Mouse (Mus musculus) hindbrain, embryonic 11.5 days (tissue): ENCODE measurements at regions not wholly inside any gene's neighbourhood (a gene's known extent, or its start where the extent isn't known, plus 50 kb on each side); places are given as distances from the start of the nearest gene placed in this dataset.

Experiments
- ATAC-seq: fragments of 200-750 bp; cut with Nextera tagmentation; 2 replicates; pipeline ENCODE4 v1.8.0; 2017; ENCODE audit warnings: mild to moderate bottlenecking, moderate TSS enrichment, moderate library complexity; ENCODE audit not compliant: low FRiP score
- DNase-seq: peaks from one replicate; pipeline ENCODE4 v3.0.0-alpha.2; 2015; ENCODE audit warnings: low spot score
- H3K27ac ChIP-seq: fragments of 300-500 bp; sonication (generic); 2 replicates; pipeline ENCODE4 v1.5.1; 2014; ENCODE audit warnings: mild to moderate bottlenecking, low read depth, low read length
- H3K27me3 ChIP-seq: fragments of 300-500 bp; sonication (generic); 2 replicates; pipeline ENCODE4 v1.6.1; 2014; ENCODE audit warnings: mild to moderate bottlenecking, low read length, moderate library complexity, mixed read lengths; ENCODE audit not compliant: control insufficient read depth, insufficient read depth
- H3K36me3 ChIP-seq: fragments of 300-500 bp; sonication (generic); 2 replicates; pipeline ENCODE4 v1.6.1; 2014; ENCODE audit warnings: mild to moderate bottlenecking, low read length, moderate library complexity, mixed read lengths; ENCODE audit not compliant: control insufficient read depth, insufficient read depth
- H3K4me1 ChIP-seq: fragments of 300-500 bp; sonication (generic); replicated peaks from 2 replicates; pipeline ENCODE4 v1.6.1; 2014; ENCODE audit warnings: low read length, mixed read lengths; ENCODE audit not compliant: control insufficient read depth, insufficient read depth
- H3K4me2 ChIP-seq: fragments of 300-500 bp; sonication (generic); replicated peaks from 2 replicates; pipeline ENCODE4 v1.6.1; 2014; ENCODE audit warnings: mild to moderate bottlenecking, low read depth, low read length
- H3K4me3 ChIP-seq: fragments of 300-500 bp; sonication (generic); 2 replicates; pipeline ENCODE4 v1.5.1; 2014; ENCODE audit warnings: low read depth, low read length
- H3K9ac ChIP-seq: fragments of 300-500 bp; sonication (generic); 2 replicates; pipeline ENCODE4 v1.6.1; 2014; ENCODE audit warnings: low read depth, low read length
- H3K9me3 ChIP-seq: fragments of 300-500 bp; sonication (generic); 2 replicates; pipeline ENCODE4 v1.6.1; 2016; ENCODE audit warnings: low read length; ENCODE audit not compliant: control insufficient read depth
- WGBS: fragments of 180-500 bp; shearing (Covaris S2); extraction: QIAGEN DNeasy Blood & Tissue Kit; methylation state at CpG from one replicate; pipeline ENCODE4 v1.1.7; 2014; 5-methylcytosine and 5-hydroxymethylcytosine counted together

DNA sequence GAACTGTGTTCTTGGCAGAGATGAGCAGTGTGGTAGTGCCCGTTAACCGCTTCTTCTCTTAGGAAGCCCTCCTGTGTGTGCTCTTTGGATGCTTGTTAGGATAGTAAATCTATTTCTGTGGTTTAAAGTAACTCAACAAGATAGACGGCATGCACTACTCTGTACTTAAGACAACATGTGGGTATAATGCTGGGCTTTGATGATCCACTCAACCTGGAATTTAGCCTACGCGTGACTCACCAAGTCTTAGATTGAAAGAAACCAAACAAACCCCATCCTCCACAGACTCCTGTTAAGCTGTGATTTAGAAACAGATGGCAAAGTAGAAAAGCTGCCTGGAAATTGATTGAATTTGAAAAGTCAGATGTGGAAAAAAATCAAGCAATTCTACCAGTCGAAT lies 673.5 kb downstream of the Olfm4 start:
- Histone ChIP-seq H3K9me3 (no peaks in the 10 kb centered on the region), H3K27me3 (no peaks in the 10 kb centered on the region), H3K27ac (no peak overlapping the region), H3K4me3 (no peak overlapping the region), H3K9ac (no peak overlapping the region), H3K36me3 (no peaks in the 10 kb centered on the region), H3K4me2 (no peak overlapping the region), H3K4me1 (no peaks in the 10 kb centered on the region)
- ATAC-seq (no peak), DNase-seq (no peak)
- 82% methylated on average over 6 of the region's 6 CpGs for WGBS

- H3K9ac ChIP-seq: no peak overlapping the region
- no peak for ATAC-seq
- DNase-seq: no peak
- WGBS: 71% methylated on average over 1 of the region's 1 CpGs
- no peaks in the 10 kb centered on the region for H3K9me3 ChIP-seq
- no peak overlapping the region for H3K27ac ChIP-seq
- no peaks in the 10 kb centered on the region for H3K36me3 ChIP-seq
- H3K27me3 ChIP-seq: no peaks in the 10 kb centered on the region
- no peak overlapping the region for H3K4me2 ChIP-seq
- no peak overlapping the region for H3K4me3 ChIP-seq
- H3K4me1 ChIP-seq: no peaks in the 10 kb centered on the region
Observed at GRCm38 (mm10) chr14:80682876-80683275, 699.0 kb downstream of the Olfm4 start.

GRCm38 (mm10) chr14:80683282-80683681 lies 699.4 kb downstream of the Olfm4 start:
- no peaks in the 10 kb centered on the region for H3K9me3 ChIP-seq
- no peaks in the 10 kb centered on the region for H3K36me3 ChIP-seq
- no peak overlapping the region for H3K9ac ChIP-seq
- ATAC-seq: no peak
- H3K4me2 ChIP-seq: no peak overlapping the region
- no peaks in the 10 kb centered on the region for H3K4me1 ChIP-seq
- DNase-seq: no peak
- no peak overlapping the region for H3K4me3 ChIP-seq
- 62% methylated on average over 7 of the region's 7 CpGs for WGBS
- H3K27me3 ChIP-seq: no peaks in the 10 kb centered on the region
- H3K27ac ChIP-seq: no peak overlapping the region

GRCm38 (mm10) chr14:80683703-80684102 lies 699.8 kb downstream of the Olfm4 start:
- H3K27ac ChIP-seq: no peak overlapping the region
- H3K27me3 ChIP-seq: no peaks in the 10 kb centered on the region
- no peak overlapping the region for H3K4me2 ChIP-seq
- H3K4me1 ChIP-seq: no peaks in the 10 kb centered on the region
- no peaks in the 10 kb centered on the region for H3K36me3 ChIP-seq
- no peaks in the 10 kb centered on the region for H3K9me3 ChIP-seq
- H3K4me3 ChIP-seq: no peak overlapping the region
- DNase-seq (no peak), ATAC-seq (no peak)
- 87% methylated on average over 6 of the region's 6 CpGs for WGBS
- no peak overlapping the region for H3K9ac ChIP-seq

DNA sequence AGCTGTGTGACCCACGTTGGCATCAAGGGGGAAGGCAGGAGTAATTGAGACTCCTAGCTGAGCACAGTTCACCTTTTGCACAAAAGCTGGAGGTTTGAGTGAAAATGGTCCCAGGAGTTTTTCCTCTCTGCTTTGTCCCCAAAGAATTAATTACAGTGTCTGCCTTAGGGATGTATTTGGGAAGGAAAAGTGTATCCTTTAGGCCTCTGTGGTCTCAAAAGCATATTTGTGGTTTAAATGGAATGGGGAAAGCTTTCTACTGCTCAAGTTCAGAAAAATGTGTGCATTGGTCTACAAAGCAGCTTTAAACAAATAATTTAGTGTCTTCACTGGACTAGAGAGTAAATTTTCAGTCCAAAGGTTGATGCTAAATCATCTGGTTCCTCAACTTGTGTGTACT lies 706.6 kb downstream of the Olfm4 start:
- 18% methylated on average over 1 of the region's 1 CpGs for WGBS
- no peaks in the 10 kb centered on the region for H3K9me3 ChIP-seq
- no peak overlapping the region for H3K4me3 ChIP-seq
- H3K4me2 ChIP-seq: no peak overlapping the region
- H3K36me3 ChIP-seq: no peaks in the 10 kb centered on the region
- H3K27ac ChIP-seq: no peak overlapping the region
- no peak for DNase-seq
- no peak overlapping the region for H3K9ac ChIP-seq
- no peaks in the 10 kb centered on the region for H3K4me1 ChIP-seq
- no peaks in the 10 kb centered on the region for H3K27me3 ChIP-seq
- no peak for ATAC-seq

- H3K27me3 ChIP-seq: no peaks in the 10 kb centered on the region
Observed at GRCm38 (mm10) chr14:80722766-80723531, 739.1 kb downstream of the Olfm4 start.

DNA sequence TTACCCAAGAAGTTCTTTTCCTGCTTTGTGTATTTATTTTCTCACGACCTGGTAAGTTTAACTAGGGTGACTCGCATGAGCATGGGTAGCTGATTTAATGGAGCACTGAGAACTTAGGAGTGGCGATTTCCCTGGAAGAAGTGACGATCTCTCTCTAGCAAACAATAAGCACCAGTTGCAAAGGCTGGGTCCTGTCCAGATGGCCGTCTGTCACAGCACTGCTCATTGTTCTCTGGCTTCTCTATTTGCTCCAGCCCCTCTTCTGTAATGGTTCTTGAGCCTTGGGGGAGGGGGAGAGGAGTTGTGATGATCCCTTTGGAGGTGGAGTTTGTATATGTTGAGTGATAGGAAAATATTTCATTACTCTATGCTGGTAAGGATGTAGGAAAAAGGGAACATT lies 747.3 kb downstream of the Olfm4 start:
- 50% methylated on average over 5 of the region's 5 CpGs for WGBS
- Histone ChIP-seq H3K27ac (no peak overlapping the region), H3K4me2 (no peak overlapping the region), H3K36me3 (no peaks in the 10 kb centered on the region), H3K4me3 (no peak overlapping the region), H3K4me1 (no peaks in the 10 kb centered on the region), H3K9ac (no peak overlapping the region), H3K27me3 (no peaks in the 10 kb centered on the region), H3K9me3 (no peaks in the 10 kb centered on the region)
- ATAC-seq: peak; percentile 35; the same call in 1 of the 2 replicates
- DNase-seq: peak; percentile 2

More at GRCm38 (mm10) chr14:80722766-80723531, 739.1 kb downstream of the Olfm4 start:
- Histone ChIP-seq H3K4me2 (no peak overlapping the region), H3K9ac (no peak overlapping the region), H3K36me3 (no peaks in the 10 kb centered on the region), H3K4me1 (no peaks in the 10 kb centered on the region), H3K9me3 (no peaks in the 10 kb centered on the region), H3K4me3 (no peak overlapping the region), H3K27ac (no peak overlapping the region)
- DNase-seq (no peak), ATAC-seq (no peak)
- WGBS: 81% methylated on average over 4 of the region's 4 CpGs
